15 mouse cellular contexts compared by ENCODE assay signal in genomic region chr5:51386409-51386808, GRCm38 (mm10).
DNase-seq lines count a peak whose midpoint lies in the region; ATAC-seq and TF ChIP-seq lines count a peak whose summit lies in the region.
"Had no signal": no experiment of that assay in that cellular context is flagged by ENCODE, and none has a peak within 500 bp of the region (broad histone marks: within the 10 kb centered on the region; RNA-seq: fewer than 3 reads in every experiment).

No protein-coding gene starts in this region.

- no peak overlapping the region for H3K27ac ChIP-seq in embryonic facial prominence, embryonic 11.5 days (replicated peaks; ENCODE audit: low read depth, low read length)
- no peak overlapping the region for H3K27ac ChIP-seq in embryonic facial prominence, embryonic 10.5 days (replicated peaks)
- no peak overlapping the region for H3K27ac ChIP-seq in intestine, embryonic 15.5 days
- no peak overlapping the region for H3K27ac ChIP-seq in intestine, embryonic 16.5 days (ENCODE audit: low read length)
- no peak overlapping the region for H3K27ac ChIP-seq in midbrain, postnatal 0 days (ENCODE audit: low read depth, low read length)
- no peak overlapping the region for H3K27ac ChIP-seq in midbrain, embryonic 15.5 days
- H3K27ac ChIP-seq in stomach, postnatal 0 days (replicated peaks) = no peak overlapping the region
- H3K27ac ChIP-seq: heart, embryonic 15.5 days had no signal

- DNase-seq in embryonic facial prominence, embryonic 11.5 days (ENCODE audit: low spot score) = peak; percentile 22
- DNase-seq in embryonic facial prominence, embryonic 10.5 days (ENCODE audit: low spot score) = no peak
- no peak for DNase-seq in midbrain, postnatal 0 days (ENCODE audit: low spot score)
- no peak for DNase-seq in stomach, postnatal 0 days (ENCODE audit: low spot score)
- DNase-seq in B cell, adult 2 months = no peak
- DNase-seq: kidney, postnatal 25 days; liver; lung, postnatal 4 days; thymus, postnatal 14 days had no signal

- no peaks in the 10 kb centered on the region for H3K4me1 ChIP-seq in embryonic facial prominence, embryonic 11.5 days (ENCODE audit: control insufficient read depth, insufficient read depth, low read length)
- no peaks in the 10 kb centered on the region for H3K4me1 ChIP-seq in embryonic facial prominence, embryonic 10.5 days
- 0 out of 2 replicates have a peak, but pooled peaks cover 3% of the 10 kb centered on the region for H3K4me1 ChIP-seq in intestine, embryonic 15.5 days (replicated peaks)
- H3K4me1 ChIP-seq in intestine, embryonic 16.5 days (ENCODE audit: control insufficient read depth, insufficient read depth, low read length) = no peaks in the 10 kb centered on the region; the same call in 1 of the 2 replicates
- no peaks in the 10 kb centered on the region for H3K4me1 ChIP-seq in midbrain, postnatal 0 days (ENCODE audit: insufficient read depth, low read length)
- H3K4me1 ChIP-seq in midbrain, embryonic 15.5 days = no peaks in the 10 kb centered on the region
- H3K4me1 ChIP-seq in stomach, postnatal 0 days (replicated peaks; ENCODE audit: control insufficient read depth, insufficient read depth) = no peaks in the 10 kb centered on the region
- H3K4me1 ChIP-seq: heart, embryonic 15.5 days had no signal

- no peak overlapping the region for H3K4me3 ChIP-seq in embryonic facial prominence, embryonic 11.5 days (ENCODE audit: low read depth, low read length)
- H3K4me3 ChIP-seq in embryonic facial prominence, embryonic 10.5 days = no peak overlapping the region
- no peak overlapping the region for H3K4me3 ChIP-seq in intestine, embryonic 15.5 days (replicated peaks)
- no peak overlapping the region for H3K4me3 ChIP-seq in intestine, embryonic 16.5 days (ENCODE audit: low read length)
- H3K4me3 ChIP-seq in midbrain, postnatal 0 days (ENCODE audit: low read depth, low read length) = no peak overlapping the region
- no peak overlapping the region for H3K4me3 ChIP-seq in midbrain, embryonic 15.5 days
- no peak overlapping the region for H3K4me3 ChIP-seq in stomach, postnatal 0 days (ENCODE audit: low read depth, low read length)
- H3K4me3 ChIP-seq: erythroblast, embryonic 14.5 days; heart, embryonic 15.5 days had no signal

- no peak for ATAC-seq in embryonic facial prominence, embryonic 11.5 days (replicated peaks; ENCODE audit: insufficient number of reproducible peaks, low FRiP score, low TSS enrichment, low read depth)
- ATAC-seq in intestine, embryonic 15.5 days = 0 out of 2 replicates have a peak, but pooled peaks have one; percentile 17
- ATAC-seq in intestine, embryonic 16.5 days = no peak
- ATAC-seq in midbrain, postnatal 0 days (ENCODE audit: low FRiP score) = no peak
- no peak for ATAC-seq in midbrain, embryonic 15.5 days (replicated peaks)
- no peak; the same call in 1 of the 2 replicates for ATAC-seq in stomach, postnatal 0 days (ENCODE audit: low FRiP score, low TSS enrichment)
- ATAC-seq: hindbrain, embryonic 16.5 days had no signal

- H3K36me3 ChIP-seq in embryonic facial prominence, embryonic 11.5 days (replicated peaks; ENCODE audit: control insufficient read depth, insufficient read depth, low read depth, low read length) = no peaks in the 10 kb centered on the region
- no peaks in the 10 kb centered on the region for H3K36me3 ChIP-seq in embryonic facial prominence, embryonic 10.5 days (replicated peaks)
- H3K36me3 ChIP-seq in intestine, embryonic 15.5 days = no peaks in the 10 kb centered on the region
- no peaks in the 10 kb centered on the region for H3K36me3 ChIP-seq in intestine, embryonic 16.5 days (ENCODE audit: control insufficient read depth, insufficient read depth, low read length)
- no peaks in the 10 kb centered on the region for H3K36me3 ChIP-seq in midbrain, postnatal 0 days (ENCODE audit: insufficient read depth, low read length)
- H3K36me3 ChIP-seq in midbrain, embryonic 15.5 days (replicated peaks) = no peaks in the 10 kb centered on the region
- no peaks in the 10 kb centered on the region for H3K36me3 ChIP-seq in stomach, postnatal 0 days (ENCODE audit: control insufficient read depth, insufficient read depth, low read length)
- H3K36me3 ChIP-seq: heart, embryonic 15.5 days had no signal

- H3K9me3 ChIP-seq in embryonic facial prominence, embryonic 11.5 days (replicated peaks; ENCODE audit: control insufficient read depth, low read length) = no peaks in the 10 kb centered on the region
- H3K9me3 ChIP-seq in embryonic facial prominence, embryonic 10.5 days = no peaks in the 10 kb centered on the region
- H3K9me3 ChIP-seq in intestine, embryonic 15.5 days = no peaks in the 10 kb centered on the region
- H3K9me3 ChIP-seq in intestine, embryonic 16.5 days (ENCODE audit: control insufficient read depth, low read length) = no peaks in the 10 kb centered on the region
- H3K9me3 ChIP-seq in midbrain, postnatal 0 days (ENCODE audit: low read length) = no peaks in the 10 kb centered on the region
- H3K9me3 ChIP-seq in midbrain, embryonic 15.5 days = no peaks in the 10 kb centered on the region
- H3K9me3 ChIP-seq in stomach, postnatal 0 days (ENCODE audit: control insufficient read depth, low read length) = no peaks in the 10 kb centered on the region
- H3K9me3 ChIP-seq: heart, embryonic 15.5 days had no signal

- peak; percentile 44 for TF ChIP-seq CTCF in midbrain, postnatal 0 days (IDR thresholded peaks at IDR 0.05)
- TF ChIP-seq CTCF in stomach, postnatal 0 days (IDR thresholded peaks at IDR 0.05; ENCODE audit: low read depth) = peak; percentile 50

- no peak overlapping the region for H3K4me2 ChIP-seq in embryonic facial prominence, embryonic 11.5 days (ENCODE audit: low read depth, low read length)
- H3K4me2 ChIP-seq in intestine, embryonic 15.5 days (replicated peaks) = no peak overlapping the region
- no peak overlapping the region for H3K4me2 ChIP-seq in intestine, embryonic 16.5 days (ENCODE audit: low read depth, low read length)
- H3K4me2 ChIP-seq in midbrain, postnatal 0 days (ENCODE audit: low read depth, low read length, poor library complexity, severe bottlenecking) = no peak overlapping the region
- H3K4me2 ChIP-seq in midbrain, embryonic 15.5 days = no peak overlapping the region
- H3K4me2 ChIP-seq in stomach, postnatal 0 days (replicated peaks; ENCODE audit: low read depth) = no peak overlapping the region
- H3K4me2 ChIP-seq: heart, embryonic 15.5 days had no signal

- TF ChIP-seq EP300 in stomach, postnatal 0 days (optimal IDR thresholded peaks at IDR 0.05) = no peak

- WGBS in embryonic facial prominence, embryonic 11.5 days = 84% methylated on average over 3 of the region's 3 CpGs
- WGBS in embryonic facial prominence, embryonic 10.5 days = 83% methylated on average over 3 of the region's 3 CpGs
- WGBS in intestine, embryonic 15.5 days = 80% methylated on average over 3 of the region's 3 CpGs
- 78% methylated on average over 3 of the region's 3 CpGs for WGBS in intestine, embryonic 16.5 days
- WGBS in midbrain, postnatal 0 days = 83% methylated on average over 3 of the region's 3 CpGs
- WGBS in midbrain, embryonic 15.5 days = 86% methylated on average over 3 of the region's 3 CpGs
- WGBS in stomach, postnatal 0 days = 73% methylated on average over 3 of the region's 3 CpGs

- no peak overlapping the region for H3K9ac ChIP-seq in embryonic facial prominence, embryonic 11.5 days (replicated peaks; ENCODE audit: low read length)
- H3K9ac ChIP-seq in intestine, embryonic 15.5 days = no peak overlapping the region
- H3K9ac ChIP-seq in intestine, embryonic 16.5 days (ENCODE audit: low read depth, low read length) = no peak overlapping the region
- H3K9ac ChIP-seq in midbrain, postnatal 0 days (replicated peaks; ENCODE audit: low read length, poor library complexity, severe bottlenecking) = no peak overlapping the region
- no peak overlapping the region for H3K9ac ChIP-seq in midbrain, embryonic 15.5 days
- H3K9ac ChIP-seq in stomach, postnatal 0 days (ENCODE audit: low read length) = no peak overlapping the region
- H3K9ac ChIP-seq: heart, embryonic 15.5 days had no signal

- no peaks in the 10 kb centered on the region for H3K27me3 ChIP-seq in embryonic facial prominence, embryonic 11.5 days (ENCODE audit: control insufficient read depth, insufficient read depth, low read length)
- no peaks in the 10 kb centered on the region for H3K27me3 ChIP-seq in embryonic facial prominence, embryonic 10.5 days (replicated peaks; ENCODE audit: low read depth, poor library complexity, severe bottlenecking)
- no peaks in the 10 kb centered on the region for H3K27me3 ChIP-seq in intestine, embryonic 15.5 days (replicated peaks)
- no peaks in the 10 kb centered on the region for H3K27me3 ChIP-seq in intestine, embryonic 16.5 days (replicated peaks; ENCODE audit: control insufficient read depth, insufficient read depth, low read length)
- H3K27me3 ChIP-seq in midbrain, postnatal 0 days (ENCODE audit: insufficient read depth, low read length) = no peaks in the 10 kb centered on the region
- no peaks in the 10 kb centered on the region for H3K27me3 ChIP-seq in midbrain, embryonic 15.5 days (replicated peaks)
- H3K27me3 ChIP-seq in stomach, postnatal 0 days (ENCODE audit: control insufficient read depth, insufficient read depth, low read length) = no peaks in the 10 kb centered on the region
- H3K27me3 ChIP-seq: heart, embryonic 15.5 days had no signal
